Mouse (Mus musculus): Measurements from ENCODE around the gene Bsdc1. TPM values are rescaled to one million over a fixed set of nuclear protein-coding genes. Genes with fewer than 3 reads are reported as not detected.
A peak's percentile ranks its signal among the peaks of the same experiment; 100 is the strongest.

Bsdc1 gene
- polyA plus RNA-seq, 1 experiment from 2014 or later, result 28.0 TPM

GRCm38 (mm10) chr4:129463097-129464059 is 2.0 kb downstream of the Bsdc1 start:
- Histone ChIP-seq H3K27me3 (ENCODE audit: control insufficient read depth, insufficient read depth, low read length) (no peaks in the 10 kb centered on the region), H3K4me1 (ENCODE audit: control insufficient read depth, insufficient read depth, low read length) (peaks cover 11% of the 10 kb centered on the region; the same call in 1 of the 2 replicates), H3K4me3 (replicated peaks; ENCODE audit: low read length) (no peak overlapping the region), H3K4me2 (ENCODE audit: low read depth, low read length) (no peak overlapping the region), H3K9ac (ENCODE audit: low read length) (no peak overlapping the region), H3K36me3 (ENCODE audit: control insufficient read depth, insufficient read depth, low read length) (0 out of 2 replicates have a peak, but pooled peaks cover 20% of the 10 kb centered on the region), H3K9me3 (replicated peaks; ENCODE audit: control insufficient read depth, low read length) (no peaks in the 10 kb centered on the region), H3K27ac (ENCODE audit: low read length) (no peak overlapping the region)
- WGBS, result 84% methylated on average over 24 of the region's 24 CpGs
- ATAC-seq (ENCODE audit: insufficient read depth, low FRiP score), result no peak

GRCm38 (mm10) chr4:129464286-129464815 is 3.0 kb downstream of the Bsdc1 start:
- no peak for ATAC-seq (ENCODE audit: insufficient read depth, low FRiP score)
- H3K4me3 ChIP-seq (replicated peaks; ENCODE audit: low read length), result no peak overlapping the region
- H3K36me3 ChIP-seq (ENCODE audit: control insufficient read depth, insufficient read depth, low read length), result 0 out of 2 replicates have a peak, but pooled peaks cover 20% of the 10 kb centered on the region
- H3K9ac ChIP-seq (ENCODE audit: low read length), result no peak overlapping the region
- no peaks in the 10 kb centered on the region for H3K27me3 ChIP-seq (ENCODE audit: control insufficient read depth, insufficient read depth, low read length)
- peaks cover 11% of the 10 kb centered on the region; the same call in 1 of the 2 replicates for H3K4me1 ChIP-seq (ENCODE audit: control insufficient read depth, insufficient read depth, low read length)
- no peak overlapping the region for H3K4me2 ChIP-seq (ENCODE audit: low read depth, low read length)
- no peak overlapping the region for H3K27ac ChIP-seq (ENCODE audit: low read length)
- WGBS, result 81% methylated on average over 4 of the region's 4 CpGs
- no peaks in the 10 kb centered on the region for H3K9me3 ChIP-seq (replicated peaks; ENCODE audit: control insufficient read depth, low read length)

GRCm38 (mm10) chr4:129476047-129476446 is 14.7 kb downstream of the Bsdc1 start:
- Histone ChIP-seq H3K27ac (ENCODE audit: low read length) (no peak overlapping the region), H3K4me3 (replicated peaks; ENCODE audit: low read length) (no peak overlapping the region), H3K9ac (ENCODE audit: low read length) (no peak overlapping the region), H3K4me1 (ENCODE audit: control insufficient read depth, insufficient read depth, low read length) (no peaks in the 10 kb centered on the region), H3K36me3 (ENCODE audit: control insufficient read depth, insufficient read depth, low read length) (peaks cover 29% of the 10 kb centered on the region), H3K4me2 (ENCODE audit: low read depth, low read length) (no peak overlapping the region), H3K27me3 (ENCODE audit: control insufficient read depth, insufficient read depth, low read length) (no peaks in the 10 kb centered on the region), H3K9me3 (replicated peaks; ENCODE audit: control insufficient read depth, low read length) (no peaks in the 10 kb centered on the region)
- no peak for ATAC-seq (ENCODE audit: insufficient read depth, low FRiP score)
- 89% methylated on average over 11 of the region's 11 CpGs for WGBS

- no peak overlapping the region for H3K4me3 ChIP-seq (replicated peaks; ENCODE audit: low read length)
- no peak overlapping the region for H3K27ac ChIP-seq (ENCODE audit: low read length)
- no peak overlapping the region for H3K4me2 ChIP-seq (ENCODE audit: low read depth, low read length)
- no peaks in the 10 kb centered on the region for H3K27me3 ChIP-seq (ENCODE audit: control insufficient read depth, insufficient read depth, low read length)
- H3K9me3 ChIP-seq (replicated peaks; ENCODE audit: control insufficient read depth, low read length), result no peaks in the 10 kb centered on the region
- peaks cover 9% of the 10 kb centered on the region for H3K36me3 ChIP-seq (ENCODE audit: control insufficient read depth, insufficient read depth, low read length)
- H3K4me1 ChIP-seq (ENCODE audit: control insufficient read depth, insufficient read depth, low read length), result no peaks in the 10 kb centered on the region
- H3K9ac ChIP-seq (ENCODE audit: low read length), result no peak overlapping the region
- WGBS, result 93% methylated on average over 3 of the region's 3 CpGs
- no peak for ATAC-seq (ENCODE audit: insufficient read depth, low FRiP score)
These were observed 18.5 kb downstream of the Bsdc1 start for GRCm38 (mm10) chr4:129479863-129480262.

GRCm38 (mm10) chr4:129481090-129481489 is 19.7 kb downstream of the Bsdc1 start:
- Histone ChIP-seq H3K27me3 (ENCODE audit: control insufficient read depth, insufficient read depth, low read length) (no peaks in the 10 kb centered on the region), H3K4me2 (ENCODE audit: low read depth, low read length) (no peak overlapping the region), H3K4me1 (ENCODE audit: control insufficient read depth, insufficient read depth, low read length) (no peaks in the 10 kb centered on the region), H3K4me3 (replicated peaks; ENCODE audit: low read length) (no peak overlapping the region), H3K36me3 (ENCODE audit: control insufficient read depth, insufficient read depth, low read length) (peaks cover 14% of the 10 kb centered on the region), H3K9ac (ENCODE audit: low read length) (no peak overlapping the region), H3K27ac (ENCODE audit: low read length) (0 out of 2 replicates have a peak overlapping the region, but pooled peaks have one; percentile 3), H3K9me3 (replicated peaks; ENCODE audit: control insufficient read depth, low read length) (no peaks in the 10 kb centered on the region)
- ATAC-seq (ENCODE audit: insufficient read depth, low FRiP score), result 0 out of 2 replicates have a peak, but pooled peaks have one; percentile 40
- WGBS, result 89% methylated on average over 1 of the region's 1 CpGs

GRCm38 (mm10) chr4:129490972-129491880 is 29.8 kb downstream of the Bsdc1 start, which contains the start of the genes Tssk3 and Fam229a:
Gene Tssk3, minus strand, starts transcription at chr4:129491022.
Gene Fam229a, plus strand, starts transcription at chr4:129491190.
- Histone ChIP-seq H3K4me2 (ENCODE audit: low read depth, low read length) (peak within 1 kb of the TSS; percentile 72), H3K4me3 (replicated peaks; ENCODE audit: low read length) (peak within 1 kb of the TSS; percentile 39), H3K36me3 (ENCODE audit: control insufficient read depth, insufficient read depth, low read length) (peaks cover 10% of the 10 kb centered on the region), H3K9me3 (replicated peaks; ENCODE audit: control insufficient read depth, low read length) (no peaks in the 10 kb centered on the region), H3K4me1 (ENCODE audit: control insufficient read depth, insufficient read depth, low read length) (peaks cover 10% of the 10 kb centered on the region), H3K27ac (ENCODE audit: low read length) (no peak within 1 kb of the TSS), H3K9ac (ENCODE audit: low read length) (peak within 1 kb of the TSS; percentile 64), H3K27me3 (ENCODE audit: control insufficient read depth, insufficient read depth, low read length) (peaks cover 13% of the 10 kb centered on the region)
- ATAC-seq (ENCODE audit: insufficient read depth, low FRiP score), result peak; percentile 26; the same call in 1 of the 2 replicates
- WGBS, result 7% methylated on average over 70 of the region's 70 CpGs

- H3K27ac ChIP-seq (ENCODE audit: low read length), result no peak overlapping the region
- no peak overlapping the region for H3K4me3 ChIP-seq (replicated peaks; ENCODE audit: low read length)
- peaks cover 13% of the 10 kb centered on the region for H3K27me3 ChIP-seq (ENCODE audit: control insufficient read depth, insufficient read depth, low read length)
- WGBS, result 55% methylated on average over 7 of the region's 7 CpGs
- H3K36me3 ChIP-seq (ENCODE audit: control insufficient read depth, insufficient read depth, low read length), result no peaks in the 10 kb centered on the region
- peaks cover 18% of the 10 kb centered on the region for H3K4me1 ChIP-seq (ENCODE audit: control insufficient read depth, insufficient read depth, low read length)
- H3K9me3 ChIP-seq (replicated peaks; ENCODE audit: control insufficient read depth, low read length), result no peaks in the 10 kb centered on the region
- H3K9ac ChIP-seq (ENCODE audit: low read length), result no peak overlapping the region
- ATAC-seq (ENCODE audit: insufficient read depth, low FRiP score), result no peak
- H3K4me2 ChIP-seq (ENCODE audit: low read depth, low read length), result no peak overlapping the region
These were observed 33.3 kb downstream of the Bsdc1 start for GRCm38 (mm10) chr4:129494681-129495080.

- Histone ChIP-seq H3K4me1 (ENCODE audit: control insufficient read depth, insufficient read depth, low read length) (peaks cover 18% of the 10 kb centered on the region), H3K4me3 (replicated peaks; ENCODE audit: low read length) (no peak overlapping the region), H3K9ac (ENCODE audit: low read length) (peak overlapping the region; percentile 47; the same call in 1 of the 2 replicates), H3K9me3 (replicated peaks; ENCODE audit: control insufficient read depth, low read length) (no peaks in the 10 kb centered on the region), H3K27me3 (ENCODE audit: control insufficient read depth, insufficient read depth, low read length) (peaks cover 13% of the 10 kb centered on the region), H3K36me3 (ENCODE audit: control insufficient read depth, insufficient read depth, low read length) (no peaks in the 10 kb centered on the region), H3K27ac (ENCODE audit: low read length) (peak overlapping the region; percentile 25; the same call in 1 of the 2 replicates), H3K4me2 (ENCODE audit: low read depth, low read length) (no peak overlapping the region)
- no peak for ATAC-seq (ENCODE audit: insufficient read depth, low FRiP score)
- 34% methylated on average over 16 of the region's 16 CpGs for WGBS
These were observed 34.5 kb downstream of the Bsdc1 start for GRCm38 (mm10) chr4:129495672-129496562.
